Mouse (Mus musculus) gastrocnemius, postnatal 10 days (tissue): ENCODE results near the gene Ube2v1. TPM values are rescaled to one million over a fixed set of nuclear protein-coding genes. Genes with fewer than 3 reads are reported as not detected.

Experiments used
- DNase-seq: peaks from one replicate; pipeline ENCODE4 v3.0.0; 2021; ENCODE audit warnings: mixed read lengths
- long read RNA-seq, 2 experiments: library from polyadenylated mRNA; stranded (forward); transcript quantifications; one replicate each; pipeline ENCODE4 v2.0.0; 2021
- total RNA-seq, 2 experiments: library from RNA; stranded (reverse); gene quantifications; 2 replicates each; pipeline ENCODE4 v1.2.3; 2021

The Ube2v1 gene
- total RNA-seq = 100 to 1,000 TPM; 179 to 199 TPM
- long read RNA-seq, experiment 1, transcript Ube2v1-202 (4 exons, 2,041 nt) = major isoform, 353 of 395 reads
- long read RNA-seq, experiment 1, transcript Ube2v1-201 (3 exons, 1,586 nt) = minor isoform, 11 of 395 reads
- long read RNA-seq, experiment 1, transcript Ube2v1-207 (5 exons, 924 nt) = minor isoform, 19 of 395 reads
- long read RNA-seq, experiment 1, partial matches to known transcripts = 0 of 395 reads
- long read RNA-seq, experiment 1, other reads (novel, unspliced or antisense) = 11 of 395 reads
- long read RNA-seq, experiment 2, transcript Ube2v1-201 (3 exons, 1,586 nt) = minor isoform, 8 of 457 reads
- long read RNA-seq, experiment 2, transcript Ube2v1-202 (4 exons, 2,041 nt) = major isoform, 401 of 457 reads
- long read RNA-seq, experiment 2, transcript Ube2v1-207 (5 exons, 924 nt) = minor isoform, 24 of 457 reads
- long read RNA-seq, experiment 2, partial matches to known transcripts = 14 of 457 reads
- long read RNA-seq, experiment 2, other reads (novel, unspliced or antisense) = 9 of 457 reads

DNA sequence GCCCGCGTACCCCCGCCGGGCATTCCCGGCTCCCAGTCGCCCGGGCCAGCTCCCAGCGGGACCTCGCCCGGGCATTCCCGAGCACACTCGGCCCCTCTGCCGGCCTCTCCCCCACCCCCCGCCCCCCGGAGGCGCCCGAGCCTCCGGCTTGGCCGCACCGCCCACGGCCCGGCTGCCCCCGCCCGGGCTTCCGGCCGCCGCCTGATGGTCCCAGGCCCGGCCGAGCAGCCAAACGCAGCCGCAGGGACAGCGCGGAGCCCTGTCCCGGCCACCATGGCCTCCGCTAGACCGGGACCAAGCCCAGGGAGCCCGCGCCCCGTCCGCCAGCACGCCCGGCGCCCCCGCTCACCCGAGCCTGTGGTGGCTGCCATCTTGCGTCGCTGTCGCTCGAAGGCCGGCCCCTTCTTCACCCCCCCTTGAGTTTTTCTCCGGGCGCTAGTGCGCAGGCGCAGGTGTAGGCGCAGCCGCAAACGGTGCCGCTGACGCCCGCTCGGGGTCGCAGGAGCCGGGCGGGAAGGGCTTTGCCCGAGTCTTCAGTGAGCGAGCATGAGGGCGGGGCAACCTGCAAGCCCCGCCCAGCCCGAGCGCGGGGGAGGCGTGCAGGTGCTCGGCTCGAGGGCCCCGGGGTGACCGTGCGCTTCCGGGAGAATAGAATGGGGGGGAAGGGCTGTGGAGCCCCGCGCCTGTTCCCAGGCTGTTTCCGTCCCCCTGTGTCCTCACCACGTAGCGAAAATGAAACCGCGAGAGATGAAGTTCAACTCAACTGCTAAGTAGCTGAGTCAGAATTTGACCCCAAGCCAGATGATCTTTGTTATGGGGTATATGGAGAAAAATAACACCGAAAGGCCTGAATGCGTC, at the start of gene Ube2v1:
Gene Ube2v1 (minus strand): TSS at position 505 of the 858 bp plus-strand sequence.
- DNase-seq = peak; percentile 97

DNA sequence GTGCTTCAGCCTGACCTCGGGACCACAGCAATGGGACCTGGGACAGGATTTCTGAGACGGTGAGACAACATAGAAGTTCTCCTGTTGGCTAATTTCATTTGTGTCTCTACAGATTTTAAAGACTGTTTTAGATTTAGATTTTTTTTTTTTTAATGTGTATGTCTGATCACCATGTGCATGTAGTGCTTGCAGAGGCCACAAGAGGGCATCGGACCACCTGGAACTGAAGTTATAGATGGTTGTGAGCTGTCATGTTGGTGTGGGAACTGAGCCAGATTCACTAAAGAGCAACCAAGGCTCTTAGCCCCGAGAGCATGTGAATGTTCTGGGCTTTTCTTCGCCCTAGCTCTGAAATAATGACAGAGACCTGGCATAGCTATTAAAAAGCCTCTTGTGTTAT, 48.8 kb upstream of the Ube2v1 start:
- no peak for DNase-seq

DNA sequence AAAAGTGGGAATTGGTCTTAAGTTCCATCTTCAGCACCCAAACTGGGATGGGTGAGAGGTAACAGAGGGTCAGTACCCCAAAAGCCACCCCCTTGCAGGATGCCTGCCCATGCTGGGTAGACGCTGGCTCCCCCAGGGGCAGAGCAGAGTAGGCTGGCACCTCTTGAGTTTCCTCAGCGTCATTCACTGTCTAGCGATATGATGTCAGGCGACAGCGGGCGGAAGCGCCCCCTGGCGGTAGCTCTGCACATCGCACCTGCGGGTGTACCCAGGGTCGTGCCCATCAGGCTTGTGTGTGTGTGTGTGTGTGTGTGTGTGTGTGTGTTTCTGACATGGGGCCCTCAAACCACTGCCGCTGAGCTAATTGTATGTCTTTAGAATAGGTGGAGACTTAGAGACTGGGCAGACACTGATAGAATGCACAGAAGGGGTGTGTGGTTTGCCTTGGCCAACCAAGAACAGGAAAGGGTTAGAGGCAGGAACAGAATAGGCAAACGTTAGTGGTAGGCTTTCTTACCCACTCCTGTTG, 48.1 kb upstream of the Ube2v1 start:
- peak; percentile 94 for DNase-seq

DNA sequence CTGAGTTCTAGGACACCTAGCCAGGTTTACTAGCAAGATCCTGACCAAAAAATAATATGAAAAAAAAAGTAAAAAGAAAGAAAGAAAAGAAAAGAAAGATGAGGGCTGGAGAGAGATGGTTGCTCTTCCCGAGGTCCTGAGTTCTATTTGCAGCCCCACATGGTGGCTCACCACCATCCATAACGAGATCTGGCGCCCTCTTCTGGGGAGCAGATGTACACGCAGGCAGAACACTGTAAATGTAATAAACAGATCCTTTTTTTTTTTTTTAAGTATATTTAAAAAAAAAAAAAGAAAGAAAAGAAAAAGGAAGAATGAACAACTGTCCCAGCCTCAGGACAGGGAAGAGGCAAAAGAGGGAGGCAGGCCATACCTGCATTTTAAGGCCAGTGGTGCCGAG, 46.7 kb upstream of the Ube2v1 start:
- DNase-seq = no peak

DNA sequence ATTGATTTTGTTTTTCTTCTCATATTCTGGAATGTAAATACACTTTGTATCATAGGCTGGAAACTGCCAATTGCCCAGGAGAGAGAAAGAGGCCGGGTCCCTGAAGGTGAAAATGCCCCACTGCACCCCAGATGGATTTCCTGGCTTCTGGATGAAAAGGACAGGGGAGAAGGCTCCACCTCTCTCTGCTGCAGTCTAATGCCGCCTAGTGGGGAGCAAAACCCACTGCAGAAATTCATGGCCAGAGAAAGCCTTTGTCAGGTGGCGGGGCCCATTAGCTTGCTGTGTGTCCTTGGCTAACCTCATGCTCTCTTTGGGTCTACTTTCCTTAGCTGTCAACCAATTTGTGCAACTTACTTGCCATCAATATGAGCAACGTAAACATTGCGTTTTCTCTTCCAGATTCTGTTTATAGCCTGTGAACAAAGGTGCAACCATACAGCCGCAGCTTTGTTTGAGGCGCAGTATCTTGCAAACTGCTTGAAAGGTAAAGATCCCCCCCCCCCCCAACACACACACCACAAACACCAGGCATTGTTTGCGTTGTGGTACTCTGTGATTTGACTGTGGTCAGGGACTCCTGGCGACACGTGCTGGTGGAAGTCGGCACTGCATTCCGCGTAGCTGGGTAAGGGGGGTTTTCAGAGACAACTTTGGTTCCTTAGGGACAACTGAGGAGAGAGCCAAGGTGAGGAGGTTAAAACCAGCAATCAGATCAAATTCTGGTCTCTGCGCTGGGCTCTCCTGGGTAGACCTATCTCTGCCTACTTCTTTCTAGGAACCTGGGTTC, 43.4 kb upstream of the Ube2v1 start:
- no peak for DNase-seq

DNA sequence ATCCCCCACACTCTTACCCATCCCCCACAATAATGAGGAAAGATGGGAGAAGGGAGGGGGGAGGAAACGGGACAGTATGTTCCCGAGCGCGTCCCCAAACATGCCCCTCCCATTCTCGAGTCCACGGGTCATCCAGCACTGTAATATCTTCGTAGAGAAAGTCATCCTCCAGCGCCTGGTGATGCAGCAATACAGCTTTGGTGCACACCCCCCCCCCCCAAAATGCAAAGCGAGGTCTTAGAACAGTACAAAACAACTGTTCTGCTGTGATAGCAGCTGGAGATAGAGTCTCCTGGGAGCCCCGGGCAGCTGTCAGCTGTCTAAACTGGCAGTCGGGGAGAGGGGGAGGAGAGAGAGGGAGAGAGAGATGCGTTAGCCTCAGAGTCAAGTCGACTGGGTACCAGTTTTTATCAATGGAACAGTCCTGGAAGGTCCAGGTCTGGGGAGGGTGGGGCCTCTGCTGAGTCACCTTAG, 40.4 kb upstream of the Ube2v1 start:
- DNase-seq = no peak

DNA sequence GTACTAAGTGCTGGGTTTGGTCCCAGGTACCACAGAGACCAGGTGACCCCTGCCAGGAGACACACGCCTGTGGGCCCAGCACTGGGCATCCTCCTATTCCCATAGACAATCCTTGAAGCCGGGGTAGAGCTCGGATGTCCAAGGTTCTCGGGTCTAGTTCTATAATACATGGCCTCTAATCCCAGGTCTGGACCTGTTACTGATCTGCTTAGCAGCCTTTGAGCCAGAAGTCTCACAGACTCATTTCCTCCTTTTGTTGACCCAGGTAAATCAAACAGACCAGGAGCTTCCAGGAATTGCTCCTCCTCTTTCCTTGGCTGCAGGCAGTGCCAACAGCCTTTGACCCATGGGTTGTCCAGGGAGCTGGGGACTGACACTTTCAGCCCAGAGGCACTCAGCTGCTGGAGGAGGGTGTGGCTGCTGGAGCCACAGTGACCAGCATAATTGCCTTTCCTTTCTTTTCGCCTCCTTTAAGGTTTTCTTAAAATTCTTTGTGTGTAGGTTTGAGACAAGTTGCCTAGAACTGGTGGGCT, 39.3 kb upstream of the Ube2v1 start:
- DNase-seq = no peak

DNA sequence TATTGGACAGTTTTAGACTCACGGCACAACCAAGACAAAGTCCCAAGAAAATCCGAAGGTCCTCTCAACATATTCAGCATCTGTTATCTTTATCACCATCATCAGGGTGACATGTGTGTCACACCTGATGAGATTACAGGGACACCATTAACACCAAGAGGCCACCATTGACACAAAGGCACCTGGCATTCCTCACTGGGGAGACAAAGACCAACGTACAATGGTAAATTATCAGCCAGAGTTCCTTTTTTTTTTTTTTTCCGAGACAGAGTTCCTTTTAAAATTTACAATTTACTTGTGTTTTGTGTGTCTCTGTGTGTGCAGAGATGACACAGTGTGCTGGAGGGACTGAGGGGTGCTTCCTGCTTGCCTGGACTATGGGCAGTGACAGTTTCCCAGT, 37.5 kb upstream of the Ube2v1 start:
- DNase-seq = no peak

DNA sequence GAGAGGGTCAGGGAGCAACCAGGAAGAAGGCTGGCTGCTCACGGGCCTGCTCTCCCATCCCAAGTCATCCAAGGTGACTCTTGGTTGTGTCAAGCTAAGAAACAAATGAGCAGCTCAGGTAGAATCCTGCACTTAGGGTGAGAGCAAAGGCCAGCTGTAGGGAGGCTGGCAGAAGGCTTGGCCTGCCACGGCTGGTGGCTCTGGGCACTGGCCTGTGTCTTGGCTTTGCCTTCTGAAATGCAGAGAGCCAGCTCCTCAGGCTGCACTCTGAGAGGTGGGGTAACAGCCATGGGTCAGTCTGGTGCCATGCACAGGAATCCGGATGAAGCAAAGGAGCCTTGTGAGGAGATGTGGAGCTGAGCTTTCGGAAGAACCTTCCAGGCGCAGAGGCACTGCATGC, 36.5 kb upstream of the Ube2v1 start:
- DNase-seq = no peak

DNA sequence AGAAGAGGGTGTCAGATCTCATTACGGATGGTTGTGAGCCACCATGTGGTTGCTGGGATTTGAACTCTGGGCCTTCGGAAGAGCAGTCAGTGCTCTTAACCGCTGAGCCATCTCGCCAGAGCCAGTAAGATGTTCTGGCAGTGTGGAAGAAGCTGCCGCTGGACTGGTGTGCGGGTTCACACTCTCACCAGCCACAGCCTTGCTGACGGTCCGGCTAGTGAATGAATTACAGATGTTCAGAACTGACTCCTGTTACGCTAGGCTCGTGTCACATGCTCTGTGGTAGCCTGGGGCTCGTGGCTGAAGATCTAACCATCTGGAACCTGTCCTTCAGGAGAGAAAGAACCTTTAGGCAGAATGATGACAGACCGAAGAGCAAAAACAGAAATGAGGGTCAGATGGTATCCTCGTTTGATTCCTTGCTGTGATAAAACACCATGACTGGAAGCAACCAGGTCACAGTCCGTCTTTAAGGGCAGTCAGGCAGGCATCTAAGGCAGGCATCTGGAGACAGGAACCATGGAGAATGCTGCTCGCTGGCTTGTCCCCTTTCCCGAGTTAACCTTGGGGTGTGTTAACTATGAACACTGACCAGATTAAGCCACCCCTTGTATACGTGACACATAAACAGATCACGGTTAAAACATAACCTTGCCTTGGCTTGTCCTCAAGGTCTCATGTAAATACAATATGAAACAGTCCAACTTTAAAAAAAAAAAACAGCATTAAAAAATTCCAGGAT, 34.2 kb upstream of the Ube2v1 start:
- no peak for DNase-seq

DNA sequence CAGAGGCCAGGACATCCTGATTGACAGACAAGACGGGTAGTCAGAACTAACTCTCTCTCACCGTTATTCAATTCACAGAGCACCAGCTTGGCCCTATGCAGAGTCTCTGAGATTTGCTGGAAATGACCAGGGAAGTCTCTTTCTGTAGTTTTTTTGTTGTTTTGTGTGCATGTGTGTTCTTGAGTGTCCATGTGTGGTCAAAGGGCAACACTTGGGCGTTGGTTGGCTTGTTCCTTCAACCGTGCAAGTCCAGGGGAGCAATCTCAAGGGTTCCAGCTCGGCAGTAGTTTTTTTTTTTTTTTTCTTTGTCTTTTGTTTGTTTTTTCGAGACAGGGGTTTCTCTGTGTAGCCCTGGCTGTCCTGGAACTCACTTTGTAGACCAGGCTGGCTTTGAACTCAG, 30.8 kb upstream of the Ube2v1 start:
- DNase-seq = no peak

DNA sequence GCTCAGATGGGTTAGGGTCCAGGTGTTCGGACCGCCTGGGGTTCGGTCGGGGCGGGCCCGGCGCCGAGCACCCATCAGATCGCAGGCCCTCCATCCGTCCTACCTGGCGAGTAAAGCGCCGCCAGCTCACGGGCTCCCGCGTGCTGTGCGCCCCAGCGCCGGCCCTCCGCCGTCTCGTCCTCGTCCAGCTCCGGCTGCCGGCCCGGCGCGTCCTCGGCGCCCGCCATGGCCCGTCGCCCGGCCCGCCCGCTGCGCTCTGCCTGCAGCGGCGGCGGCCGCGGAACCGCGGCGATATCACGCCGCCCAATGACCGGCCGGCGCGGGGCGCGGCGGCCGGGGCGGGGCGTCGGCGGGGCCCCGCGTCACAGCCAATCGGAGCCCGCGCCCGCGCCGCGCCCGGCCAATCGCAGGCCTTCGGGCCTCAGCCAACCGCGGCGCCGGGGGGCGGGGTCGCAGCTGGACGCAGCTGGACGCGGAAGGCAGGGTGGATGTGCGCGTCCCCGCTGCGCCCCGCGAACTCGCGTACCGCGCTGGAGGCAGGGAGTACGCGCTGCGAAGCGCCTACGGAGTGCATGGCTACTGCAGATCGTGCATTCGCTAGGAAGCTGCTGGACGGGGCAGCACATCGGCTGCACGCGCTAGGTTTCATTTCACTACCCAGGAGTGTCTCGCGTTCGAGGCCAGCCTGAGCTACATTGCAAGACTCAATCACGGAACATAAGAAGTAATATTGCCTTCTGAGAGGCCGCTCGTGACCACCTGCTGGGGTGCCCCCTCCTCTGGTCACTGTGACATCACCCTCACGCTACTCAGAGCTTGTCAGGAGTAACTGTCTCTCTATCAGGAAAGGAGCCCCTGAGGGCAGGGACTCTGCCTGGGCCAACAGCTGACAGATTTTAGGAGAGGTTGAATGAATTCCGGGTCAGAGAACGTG, 29.6 kb upstream of the Ube2v1 start, which contains the start of gene Gm20431:
Gene Gm20431 (minus strand): TSS at position 227 of the 934 bp plus-strand sequence.
- peak; percentile 98 for DNase-seq

DNA sequence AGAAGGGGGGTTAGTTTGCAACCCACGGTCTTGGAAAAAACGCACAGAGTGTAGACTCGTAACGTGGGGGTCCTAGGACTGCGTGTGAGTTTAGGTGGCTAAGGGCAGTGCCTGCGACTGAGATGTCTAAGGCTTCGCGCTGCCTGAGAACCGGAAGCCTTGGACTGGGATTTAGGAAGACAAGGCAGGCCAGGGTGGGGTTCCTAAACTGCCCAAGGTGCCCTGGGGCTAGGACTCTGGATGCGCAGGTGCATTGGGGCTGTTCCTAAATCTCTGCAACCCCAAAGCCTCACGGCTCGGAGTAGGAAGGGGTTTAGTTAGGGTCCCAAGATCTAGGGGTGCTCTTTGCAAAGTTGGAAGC, 28.7 kb upstream of the Ube2v1 start:
- DNase-seq = no peak

DNA sequence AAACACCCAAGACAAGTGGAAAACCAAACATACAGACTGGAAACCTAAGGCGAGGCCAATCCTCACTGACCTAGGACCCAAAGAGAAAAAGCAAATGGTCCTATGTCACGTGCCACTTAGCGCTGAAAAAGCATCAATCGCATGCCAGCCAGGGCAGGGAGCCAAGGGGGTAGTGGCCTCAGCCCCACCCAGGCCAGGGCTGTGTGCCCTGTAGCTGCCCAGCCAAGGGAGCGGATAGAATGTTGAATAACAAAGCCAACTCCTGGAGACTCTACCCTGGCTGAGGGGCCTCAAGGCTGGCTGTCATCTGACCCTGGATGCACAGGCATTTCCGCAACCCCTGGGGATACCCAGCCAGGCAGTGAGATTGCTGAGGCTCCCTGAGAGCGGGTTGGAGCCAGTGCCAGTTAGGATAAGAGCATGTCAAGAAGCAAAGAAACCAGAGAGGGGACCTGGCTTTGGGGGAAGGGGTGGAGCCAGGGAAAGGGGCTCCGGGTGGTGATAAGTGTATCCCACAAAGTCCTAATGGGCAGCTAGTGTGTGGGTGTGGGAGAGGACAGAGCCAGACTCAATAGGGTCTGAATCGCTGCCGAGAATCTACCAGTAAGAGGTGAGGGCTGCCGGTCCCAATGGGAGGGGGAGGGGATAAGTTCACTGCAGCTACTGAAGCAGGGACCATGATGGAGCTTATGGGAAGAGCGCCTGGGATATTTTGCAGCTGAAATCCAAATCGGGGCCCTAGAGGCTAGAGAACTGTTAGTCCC, 28.1 kb upstream of the Ube2v1 start:
- DNase-seq = peak; percentile 71

DNA sequence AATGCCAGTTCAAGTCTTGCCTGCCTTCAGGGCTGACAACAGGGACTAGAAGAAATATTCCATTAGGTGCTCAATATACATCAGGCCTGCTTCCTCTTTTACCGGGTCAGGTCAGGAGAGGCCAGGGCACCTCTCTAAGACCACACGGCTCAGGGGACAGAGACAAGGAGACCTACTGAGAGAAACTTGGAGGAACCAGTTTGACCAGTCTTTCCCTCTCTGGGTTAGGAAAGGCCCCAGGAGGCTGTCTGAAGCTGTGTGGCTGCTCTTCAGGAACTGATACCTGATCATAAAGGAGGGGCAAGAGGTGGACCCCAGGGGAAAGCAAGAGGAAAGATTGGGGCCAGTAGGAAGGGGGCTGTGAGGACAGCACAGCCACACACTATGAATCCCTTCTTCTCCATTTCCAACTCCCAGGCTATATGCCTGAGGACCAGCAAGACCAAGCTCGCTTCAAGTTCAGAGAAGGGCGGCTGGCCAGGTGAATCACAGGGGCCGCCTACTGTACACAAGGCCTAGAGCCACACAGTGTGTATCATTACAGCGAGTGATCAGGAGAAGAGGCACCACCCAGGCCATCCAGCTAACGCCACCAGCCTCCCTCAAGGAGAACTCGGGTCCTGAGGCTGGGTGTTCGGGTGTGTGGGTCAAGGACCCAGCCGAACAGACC, 27.4 kb upstream of the Ube2v1 start:
- DNase-seq = no peak

DNA sequence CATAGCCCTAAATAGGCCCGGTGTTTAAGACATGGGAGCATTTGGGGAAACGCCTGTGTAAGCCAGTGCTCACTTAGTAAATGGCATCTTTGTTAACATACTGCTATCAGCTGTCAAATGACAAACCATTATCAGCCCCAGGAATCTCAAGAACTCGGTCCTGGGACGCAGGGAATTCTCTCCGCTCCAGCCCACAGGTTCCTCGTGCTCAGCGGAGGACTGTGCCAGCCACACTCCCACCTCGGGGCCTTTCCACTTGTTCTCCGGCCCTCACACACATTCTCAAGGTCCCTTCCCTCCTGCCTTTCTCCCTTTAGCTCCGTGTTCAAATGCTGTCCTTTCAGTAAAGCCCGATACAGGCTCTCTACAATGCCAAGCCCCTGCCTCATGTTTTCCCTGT, 26.8 kb upstream of the Ube2v1 start:
- no peak for DNase-seq

DNA sequence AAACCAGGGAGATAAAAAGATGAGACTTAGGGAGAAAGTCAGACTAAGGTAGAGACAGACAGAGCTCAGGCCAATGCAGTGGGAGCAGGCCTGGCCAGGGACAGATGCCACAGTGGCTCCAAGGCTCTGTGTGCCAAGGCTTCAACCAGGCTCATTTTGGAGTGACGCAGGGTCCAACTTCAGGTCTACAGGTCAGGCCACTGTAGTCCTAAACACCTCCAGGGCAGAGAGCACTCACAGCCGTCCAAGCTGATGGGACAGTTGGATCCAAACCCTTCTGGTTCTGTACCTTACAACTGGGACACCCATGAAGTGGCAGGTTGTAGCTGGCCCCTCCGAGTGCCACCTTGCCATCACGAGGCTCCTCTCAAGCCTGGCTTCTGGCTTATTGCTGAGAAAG, 26.1 kb upstream of the Ube2v1 start:
- no peak for DNase-seq
